Mouse (Mus musculus): ENCODE data around the gene Tmed4. TPM values are rescaled to one million over a fixed set of nuclear protein-coding genes. Genes with fewer than 3 reads are reported as not detected.
A peak's percentile ranks its signal among the peaks of the same experiment; 100 is the strongest.

Tmed4 gene
- total and polyA plus RNA-seq, 2 experiments from 2014 or later = 82.0 to 103 TPM

DNA sequence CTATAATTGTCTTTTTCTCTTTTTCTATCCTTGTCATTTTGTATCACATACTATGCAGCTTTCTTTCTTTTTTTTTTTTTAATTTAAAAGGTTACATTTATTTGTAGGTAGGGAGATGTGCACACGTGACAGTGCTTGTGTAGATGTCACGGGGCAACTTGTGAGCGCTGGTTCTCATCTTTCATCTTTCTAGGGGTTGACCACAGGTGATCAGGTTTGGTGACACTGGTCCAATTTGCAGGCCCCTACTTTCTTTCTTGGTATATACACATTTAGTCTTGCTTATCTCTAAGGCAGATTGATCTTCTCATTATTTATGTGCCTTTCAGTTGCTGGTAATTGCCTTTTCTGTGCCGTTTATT is 18.3 kb upstream of the Tmed4 start:
- Histone ChIP-seq H3K4me1 (ENCODE audit: insufficient read depth, low read length) (peaks cover 7% of the 10 kb centered on the region), H3K36me3 (ENCODE audit: insufficient read depth, low read length) (peaks cover 11% of the 10 kb centered on the region), H3K27ac (peak overlapping the region; percentile 96), H3K9ac (replicated peaks; ENCODE audit: low read length) (no peak overlapping the region), H3K27me3 (ENCODE audit: insufficient read depth, low read length) (no peaks in the 10 kb centered on the region), H3K9me3 (ENCODE audit: low read length) (no peaks in the 10 kb centered on the region), H3K4me2 (ENCODE audit: low read depth, low read length) (peak overlapping the region; percentile 74), H3K4me3 (ENCODE audit: low read length) (peak overlapping the region; percentile 71; the same call in 1 of the 2 replicates)
- ATAC-seq = no peak
- no peak for TF ChIP-seq CTCF (IDR thresholded peaks at IDR 0.05; ENCODE audit: low read depth)
- no peak for DNase-seq (ENCODE audit: low spot score)
- 92% methylated on average over 4 of the region's 4 CpGs for whole genome bisulfite sequencing

GRCm38 (mm10) chr11:6292116-6292987 is 17.7 kb upstream of the Tmed4 start:
- ATAC-seq = peak; percentile 83
- Histone ChIP-seq H3K4me2 (ENCODE audit: low read depth, low read length) (peak overlapping the region; percentile 74), H3K9ac (replicated peaks; ENCODE audit: low read length) (peak overlapping the region; percentile 77), H3K27ac (peak overlapping the region; percentile 96), H3K36me3 (ENCODE audit: insufficient read depth, low read length) (0 out of 2 replicates have a peak, but pooled peaks cover 5% of the 10 kb centered on the region), H3K9me3 (ENCODE audit: low read length) (no peaks in the 10 kb centered on the region), H3K27me3 (ENCODE audit: insufficient read depth, low read length) (no peaks in the 10 kb centered on the region), H3K4me1 (ENCODE audit: insufficient read depth, low read length) (peaks cover 7% of the 10 kb centered on the region), H3K4me3 (ENCODE audit: low read length) (peak overlapping the region; percentile 71)
- TF ChIP-seq CTCF (IDR thresholded peaks at IDR 0.05; ENCODE audit: low read depth) = peak; percentile 52
- 17% methylated on average over 33 of the region's 33 CpGs for WGBS
- DNase-seq (ENCODE audit: low spot score) = peak; percentile 88

DNA sequence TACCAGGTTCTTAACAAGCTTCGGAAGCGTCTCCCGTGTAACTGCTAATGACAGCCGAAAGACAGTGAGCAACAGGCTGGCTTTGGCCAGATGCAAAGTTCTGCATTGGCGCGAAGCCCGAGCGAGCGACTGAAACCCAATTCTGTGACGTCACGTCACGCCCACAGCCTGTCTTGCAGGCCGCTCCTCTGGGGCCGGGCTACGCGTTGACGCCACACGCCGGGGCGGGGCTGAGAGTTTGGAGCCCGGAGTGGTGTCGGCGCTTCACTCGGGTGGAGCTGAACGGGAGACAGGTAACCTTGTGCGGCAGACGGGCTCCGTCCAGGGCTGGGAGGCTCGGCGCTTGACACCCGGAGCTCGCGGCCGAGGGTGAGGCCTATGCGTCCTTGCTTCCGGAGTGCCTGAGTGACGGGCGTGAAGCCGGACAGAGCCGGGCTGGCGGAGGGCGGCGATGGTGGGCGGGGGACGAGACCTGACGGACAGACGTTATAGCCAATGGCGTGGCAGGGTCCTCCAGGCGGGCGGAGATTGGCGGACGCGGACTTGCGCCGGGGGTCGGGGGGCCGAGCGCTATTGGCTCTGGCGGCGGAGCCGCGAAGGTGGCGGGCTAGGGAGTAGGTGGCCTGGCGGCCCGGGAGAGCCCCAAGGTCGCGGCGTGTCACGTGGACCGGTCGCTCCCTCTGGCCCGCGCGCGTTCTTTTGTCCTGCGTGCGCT is 16.9 kb upstream of the Tmed4 start, which contains the start of gene Ogdh:
Ogdh (plus strand) TSS at position 233 of the 715 bp plus-strand sequence.
- DNase-seq (ENCODE audit: low spot score) (peak; percentile 99), ATAC-seq (peak; percentile 98)
- H3K4me1 ChIP-seq (ENCODE audit: insufficient read depth, low read length) = peaks cover 7% of the 10 kb centered on the region
- H3K4me2 ChIP-seq (ENCODE audit: low read depth, low read length) = peak within 1 kb of the TSS; percentile 74
- H3K27ac ChIP-seq = peak within 1 kb of the TSS; percentile 96
- under 1% methylated on average over 66 of the region's 77 CpGs for WGBS
- H3K4me3 ChIP-seq (ENCODE audit: low read length) = peak within 1 kb of the TSS; percentile 71
- H3K36me3 ChIP-seq (ENCODE audit: insufficient read depth, low read length) = no peaks in the 10 kb centered on the region
- H3K27me3 ChIP-seq (ENCODE audit: insufficient read depth, low read length) = no peaks in the 10 kb centered on the region
- no peak for TF ChIP-seq CTCF (IDR thresholded peaks at IDR 0.05; ENCODE audit: low read depth)
- peak within 1 kb of the TSS; percentile 77 for H3K9ac ChIP-seq (replicated peaks; ENCODE audit: low read length)
- no peaks in the 10 kb centered on the region for H3K9me3 ChIP-seq (ENCODE audit: low read length)

DNA sequence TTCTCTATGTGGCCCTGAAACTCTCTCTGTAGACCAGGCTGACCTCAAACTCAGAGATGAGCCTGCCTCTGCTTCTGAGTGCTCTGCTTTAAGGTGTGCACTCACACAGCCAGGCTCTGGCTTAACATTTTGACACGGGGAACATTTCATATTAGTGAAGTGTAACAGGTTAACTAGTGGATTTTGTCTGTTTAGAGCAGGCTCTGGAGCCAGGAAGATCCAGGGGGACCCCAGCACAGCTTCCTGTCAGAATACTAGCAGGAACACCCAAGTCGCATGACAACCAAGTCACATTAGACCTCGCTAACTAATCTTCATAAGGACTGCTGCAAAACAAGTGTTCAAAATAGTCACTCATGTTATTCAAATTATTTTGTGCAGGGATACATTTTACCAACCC is 16.2 kb upstream of the Tmed4 start:
- no peak for ATAC-seq
- Histone ChIP-seq H3K4me1 (ENCODE audit: insufficient read depth, low read length) (peaks cover 7% of the 10 kb centered on the region), H3K4me2 (ENCODE audit: low read depth, low read length) (peak overlapping the region; percentile 74), H3K27ac (peak overlapping the region; percentile 96), H3K36me3 (ENCODE audit: insufficient read depth, low read length) (no peaks in the 10 kb centered on the region), H3K9ac (replicated peaks; ENCODE audit: low read length) (peak overlapping the region; percentile 77), H3K27me3 (ENCODE audit: insufficient read depth, low read length) (no peaks in the 10 kb centered on the region), H3K4me3 (ENCODE audit: low read length) (peak overlapping the region; percentile 71), H3K9me3 (ENCODE audit: low read length) (no peaks in the 10 kb centered on the region)
- no peak for TF ChIP-seq CTCF (IDR thresholded peaks at IDR 0.05; ENCODE audit: low read depth)
- 23% methylated on average over 3 of the region's 3 CpGs for WGBS
- no peak for DNase-seq (ENCODE audit: low spot score)

DNA sequence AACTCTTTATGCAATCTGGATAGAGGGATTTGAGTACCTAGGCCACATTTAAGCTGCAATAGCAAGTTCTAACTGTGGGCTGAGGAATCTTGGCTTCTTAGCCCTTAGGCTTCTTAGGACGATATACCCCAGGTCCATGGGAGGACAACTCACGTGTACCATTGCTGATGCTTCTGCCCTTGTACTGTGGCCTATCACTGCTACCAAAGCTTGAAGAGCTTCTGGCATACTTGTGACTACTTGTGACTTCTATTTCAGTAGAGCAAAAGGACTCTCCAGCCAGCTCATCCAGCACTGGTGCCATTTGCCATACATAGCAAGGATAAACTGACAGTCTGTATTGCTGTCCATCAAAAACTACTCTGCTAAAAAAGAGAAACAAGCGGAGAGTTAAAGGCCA is 15.5 kb upstream of the Tmed4 start:
- Histone ChIP-seq H3K9me3 (ENCODE audit: low read length) (no peaks in the 10 kb centered on the region), H3K4me1 (ENCODE audit: insufficient read depth, low read length) (peaks cover 7% of the 10 kb centered on the region), H3K36me3 (ENCODE audit: insufficient read depth, low read length) (no peaks in the 10 kb centered on the region), H3K27ac (no peak overlapping the region), H3K27me3 (ENCODE audit: insufficient read depth, low read length) (no peaks in the 10 kb centered on the region), H3K4me2 (ENCODE audit: low read depth, low read length) (no peak overlapping the region), H3K9ac (replicated peaks; ENCODE audit: low read length) (no peak overlapping the region), H3K4me3 (ENCODE audit: low read length) (no peak overlapping the region)
- WGBS = 94% methylated on average over 3 of the region's 3 CpGs
- no peak for DNase-seq (ENCODE audit: low spot score)
- ATAC-seq = no peak
- TF ChIP-seq CTCF (IDR thresholded peaks at IDR 0.05; ENCODE audit: low read depth) = no peak

GRCm38 (mm10) chr11:6282940-6283339 is 8.3 kb upstream of the Tmed4 start:
- no peaks in the 10 kb centered on the region for H3K9me3 ChIP-seq (ENCODE audit: low read length)
- ATAC-seq (no peak), DNase-seq (ENCODE audit: low spot score) (no peak)
- H3K36me3 ChIP-seq (ENCODE audit: insufficient read depth, low read length) = no peaks in the 10 kb centered on the region
- no peak overlapping the region for H3K4me3 ChIP-seq (ENCODE audit: low read length)
- WGBS = 40% methylated on average over 3 of the region's 3 CpGs
- H3K27ac ChIP-seq = no peak overlapping the region
- H3K27me3 ChIP-seq (ENCODE audit: insufficient read depth, low read length) = no peaks in the 10 kb centered on the region
- no peak for TF ChIP-seq CTCF (IDR thresholded peaks at IDR 0.05; ENCODE audit: low read depth)
- H3K9ac ChIP-seq (replicated peaks; ENCODE audit: low read length) = no peak overlapping the region
- H3K4me1 ChIP-seq (ENCODE audit: insufficient read depth, low read length) = no peaks in the 10 kb centered on the region
- H3K4me2 ChIP-seq (ENCODE audit: low read depth, low read length) = no peak overlapping the region

Data from hindbrain, postnatal 0 days (tissue).